Mouse (Mus musculus): ENCODE measurements at regions not wholly inside any gene's neighbourhood (a gene's known extent, or its start where the extent isn't known, plus 50 kb on each side); places are given as distances from the start of the nearest gene placed in this dataset.

DNA sequence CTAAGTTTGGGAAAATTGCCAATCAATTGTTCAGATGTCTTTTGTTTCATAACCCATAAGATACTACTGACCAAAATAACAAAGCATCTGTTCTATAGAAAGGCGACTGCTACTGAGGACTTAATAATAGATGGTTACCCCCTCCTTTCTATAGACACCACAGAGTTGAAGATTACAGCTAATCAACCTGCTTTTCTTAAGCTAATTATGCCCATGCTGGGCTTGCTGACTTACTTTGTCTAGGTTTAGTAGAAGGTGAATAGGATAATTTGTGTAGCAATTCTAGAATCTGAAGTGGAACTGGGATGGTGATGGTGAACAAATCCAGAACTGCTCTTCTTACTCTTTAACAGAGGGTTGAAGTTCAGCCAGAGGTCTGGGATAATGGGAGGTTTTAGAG is 53.8 kb upstream of the Tbx18 start:
- no peak overlapping the region for H3K4me3 ChIP-seq

DNA sequence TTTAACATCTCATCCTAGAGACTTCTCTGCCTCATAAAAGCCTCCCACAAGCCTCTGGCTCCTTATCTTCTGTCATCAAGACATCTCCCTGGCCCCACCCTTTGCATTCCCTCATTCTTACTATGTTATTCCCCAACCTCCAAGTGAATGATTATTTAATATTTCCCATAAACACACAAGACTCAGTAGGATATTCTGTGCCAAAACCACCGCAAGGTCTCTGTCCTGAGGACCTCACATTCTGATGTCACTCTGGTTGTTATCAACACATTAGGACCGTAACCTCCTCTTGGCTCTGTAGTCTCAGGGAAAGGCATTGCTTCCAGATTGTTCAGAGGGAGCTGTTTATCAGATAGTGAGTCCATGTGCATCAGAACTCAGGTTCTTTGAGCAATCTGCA is 80.7 kb upstream of the Tbx18 start:
- peaks cover 3% of the 10 kb centered on the region; the same call in 1 of the 2 replicates for H3K27me3 ChIP-seq (replicated peaks)
- H3K4me3 ChIP-seq: no peak overlapping the region
- no peak for ATAC-seq (ENCODE audit: extremely low read depth, insufficient number of reproducible peaks, low FRiP score, low TSS enrichment)
- H3K4me2 ChIP-seq: no peak overlapping the region
- H3K4me1 ChIP-seq: no peaks in the 10 kb centered on the region
- 41% methylated on average over 2 of the region's 2 CpGs for WGBS
- H3K9me3 ChIP-seq: no peaks in the 10 kb centered on the region
- H3K27ac ChIP-seq (replicated peaks): no peak overlapping the region
- H3K9ac ChIP-seq: no peak overlapping the region
- no peaks in the 10 kb centered on the region for H3K36me3 ChIP-seq

More for the DNA sequence above, 53.8 kb upstream of the Tbx18 start:
- no peak for ATAC-seq (ENCODE audit: extremely low read depth, insufficient number of reproducible peaks, low FRiP score, low TSS enrichment)
- 68% methylated on average over 1 of the region's 1 CpGs for WGBS
- no peaks in the 10 kb centered on the region for H3K27me3 ChIP-seq (replicated peaks)
- H3K4me2 ChIP-seq: no peak overlapping the region
- no peak overlapping the region for H3K9ac ChIP-seq
- no peaks in the 10 kb centered on the region for H3K4me1 ChIP-seq
- H3K27ac ChIP-seq (replicated peaks): no peak overlapping the region
- H3K36me3 ChIP-seq: no peaks in the 10 kb centered on the region
- no peaks in the 10 kb centered on the region for H3K9me3 ChIP-seq

GRCm38 (mm10) chr9:87822276-87822675 is 91.2 kb upstream of the Tbx18 start:
- Histone ChIP-seq H3K4me1 (no peaks in the 10 kb centered on the region), H3K27me3 (replicated peaks) (peaks cover 10% of the 10 kb centered on the region; the same call in 1 of the 2 replicates), H3K27ac (replicated peaks) (no peak overlapping the region), H3K9me3 (no peaks in the 10 kb centered on the region), H3K4me3 (no peak overlapping the region), H3K36me3 (no peaks in the 10 kb centered on the region), H3K4me2 (no peak overlapping the region), H3K9ac (no peak overlapping the region)
- WGBS: 68% methylated on average over 5 of the region's 5 CpGs
- no peak for ATAC-seq (ENCODE audit: extremely low read depth, insufficient number of reproducible peaks, low FRiP score, low TSS enrichment)

DNA sequence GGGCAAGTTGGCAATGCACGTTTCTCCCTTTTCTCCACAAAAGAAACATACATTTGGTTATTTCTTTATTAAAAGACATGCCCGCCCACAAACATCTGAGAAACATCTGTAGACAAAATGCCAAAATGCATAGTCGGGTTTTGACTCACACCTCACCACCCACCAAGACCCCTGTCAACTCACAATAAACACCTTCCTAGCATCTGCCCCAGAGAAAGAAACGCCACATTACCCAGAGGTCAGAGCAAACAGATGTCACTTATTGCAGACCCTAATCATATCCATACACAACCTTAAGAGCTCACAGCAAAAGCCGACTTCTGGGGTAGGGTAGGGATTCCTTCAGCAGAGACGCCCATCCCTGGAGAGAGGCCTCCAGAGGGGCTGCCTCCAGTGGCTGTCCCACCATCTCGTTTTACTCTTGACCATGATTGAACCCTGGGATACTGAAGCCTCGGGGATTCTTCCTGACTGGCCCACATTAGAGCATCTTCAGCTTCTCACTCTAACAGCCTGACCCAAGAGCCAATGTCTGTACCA is 93.7 kb upstream of the Tbx18 start:
- H3K4me2 ChIP-seq: no peak overlapping the region
- H3K27ac ChIP-seq (replicated peaks): no peak overlapping the region
- no peak overlapping the region for H3K9ac ChIP-seq
- H3K27me3 ChIP-seq (replicated peaks): peaks cover 10% of the 10 kb centered on the region; the same call in 1 of the 2 replicates
- H3K9me3 ChIP-seq: no peaks in the 10 kb centered on the region
- ATAC-seq (ENCODE audit: extremely low read depth, insufficient number of reproducible peaks, low FRiP score, low TSS enrichment): no peak
- 60% methylated on average over 8 of the region's 8 CpGs for WGBS
- no peaks in the 10 kb centered on the region for H3K36me3 ChIP-seq
- no peaks in the 10 kb centered on the region for H3K4me1 ChIP-seq
- H3K4me3 ChIP-seq: no peak overlapping the region

DNA sequence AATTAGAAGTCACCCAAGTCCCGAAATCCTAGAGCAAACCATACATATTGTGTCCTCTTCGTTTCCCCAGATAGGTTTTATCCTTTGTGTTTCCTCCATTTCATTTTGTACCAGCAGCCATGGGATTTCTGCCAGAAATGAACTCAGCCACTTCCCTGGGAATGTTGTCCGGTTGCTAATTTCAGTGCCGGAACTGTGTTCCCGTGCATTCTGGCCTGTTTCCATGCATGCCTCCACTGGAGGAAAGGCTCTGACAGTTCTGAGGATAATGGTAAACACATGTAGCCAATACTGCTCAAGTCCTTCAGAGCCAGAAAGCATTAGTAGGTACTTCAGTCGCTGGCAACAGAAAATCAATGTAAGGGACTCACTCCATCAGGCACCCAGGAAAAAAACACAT is 112.8 kb upstream of the Tbx18 start:
- peak overlapping the region; percentile 44; the same call in 1 of the 2 replicates for H3K27ac ChIP-seq (replicated peaks)
- no peak overlapping the region for H3K9ac ChIP-seq
- no peak for ATAC-seq (ENCODE audit: extremely low read depth, insufficient number of reproducible peaks, low FRiP score, low TSS enrichment)
- no peak overlapping the region for H3K4me3 ChIP-seq
- no peaks in the 10 kb centered on the region for H3K36me3 ChIP-seq
- no peak overlapping the region for H3K4me2 ChIP-seq
- no peaks in the 10 kb centered on the region for H3K9me3 ChIP-seq
- 33% methylated on average over 6 of the region's 6 CpGs for WGBS
- peaks cover 41% of the 10 kb centered on the region for H3K27me3 ChIP-seq (replicated peaks)
- H3K4me1 ChIP-seq: 0 out of 2 replicates have a peak, but pooled peaks cover 9% of the 10 kb centered on the region

DNA sequence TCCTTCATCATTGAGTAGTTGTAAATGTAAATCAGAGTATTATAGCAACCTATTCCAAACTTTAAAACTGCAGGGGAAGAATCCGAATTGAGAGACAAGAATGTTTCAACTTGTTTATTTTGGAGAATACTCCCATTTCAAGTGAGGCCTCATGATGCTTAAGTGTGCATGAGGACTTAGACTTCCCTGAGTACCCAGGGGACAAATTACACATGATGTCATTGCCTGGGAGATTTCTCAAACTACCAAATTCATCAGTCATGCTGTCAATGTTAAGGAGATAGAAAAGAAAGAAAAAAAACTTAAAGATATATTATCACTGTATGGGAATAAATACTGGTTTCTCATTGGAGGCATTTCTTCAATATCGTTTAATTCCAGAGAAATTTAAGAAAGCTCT is 113.4 kb upstream of the Tbx18 start:
- Histone ChIP-seq H3K4me1 (0 out of 2 replicates have a peak, but pooled peaks cover 12% of the 10 kb centered on the region), H3K27me3 (replicated peaks) (peaks cover 41% of the 10 kb centered on the region), H3K36me3 (no peaks in the 10 kb centered on the region), H3K27ac (replicated peaks) (no peak overlapping the region), H3K9ac (no peak overlapping the region), H3K4me2 (no peak overlapping the region), H3K9me3 (no peaks in the 10 kb centered on the region), H3K4me3 (no peak overlapping the region)
- ATAC-seq (ENCODE audit: extremely low read depth, insufficient number of reproducible peaks, low FRiP score, low TSS enrichment): no peak
- WGBS: 61% methylated on average over 2 of the region's 2 CpGs

GRCm38 (mm10) chr9:87848882-87849281 is 117.8 kb upstream of the Tbx18 start:
- 36% methylated on average over 5 of the region's 5 CpGs for WGBS
- no peak overlapping the region for H3K4me2 ChIP-seq
- no peak for ATAC-seq (ENCODE audit: extremely low read depth, insufficient number of reproducible peaks, low FRiP score, low TSS enrichment)

DNA sequence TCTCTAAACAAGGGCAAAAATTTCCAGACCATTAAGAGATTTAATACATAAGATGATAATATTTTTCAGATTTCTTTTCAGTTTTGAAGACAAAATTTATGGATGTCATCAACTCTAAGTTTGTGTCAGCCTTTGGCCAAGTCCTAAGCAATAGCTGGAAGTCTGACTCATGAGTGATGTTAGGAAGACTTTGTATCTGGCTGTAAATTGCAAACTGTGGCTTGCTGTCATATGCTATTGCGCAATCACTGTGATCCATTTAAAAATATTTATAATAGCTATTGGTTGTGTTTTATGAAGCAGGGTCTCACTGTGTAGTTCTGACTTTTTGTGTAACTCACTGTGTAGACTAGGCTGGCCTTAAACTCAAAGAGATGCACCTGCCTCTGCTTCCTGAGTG is 119.1 kb upstream of the Tbx18 start:
- no peak overlapping the region for H3K4me3 ChIP-seq
- H3K4me1 ChIP-seq: 0 out of 2 replicates have a peak, but pooled peaks cover 7% of the 10 kb centered on the region
- 84% methylated on average over 1 of the region's 1 CpGs for WGBS
- no peak overlapping the region for H3K4me2 ChIP-seq
- no peak overlapping the region for H3K9ac ChIP-seq
- H3K27ac ChIP-seq (replicated peaks): no peak overlapping the region
- ATAC-seq (ENCODE audit: extremely low read depth, insufficient number of reproducible peaks, low FRiP score, low TSS enrichment): no peak
- no peaks in the 10 kb centered on the region for H3K9me3 ChIP-seq
- H3K36me3 ChIP-seq: no peaks in the 10 kb centered on the region
- H3K27me3 ChIP-seq (replicated peaks): peaks cover 67% of the 10 kb centered on the region

More at GRCm38 (mm10) chr9:87848882-87849281, 117.8 kb upstream of the Tbx18 start:
- 0 out of 2 replicates have a peak, but pooled peaks cover 8% of the 10 kb centered on the region for H3K4me1 ChIP-seq
- no peaks in the 10 kb centered on the region for H3K9me3 ChIP-seq
- H3K36me3 ChIP-seq: no peaks in the 10 kb centered on the region
- H3K27ac ChIP-seq (replicated peaks): no peak overlapping the region
- peaks cover 61% of the 10 kb centered on the region for H3K27me3 ChIP-seq (replicated peaks)
- no peak overlapping the region for H3K9ac ChIP-seq
- H3K4me3 ChIP-seq: no peak overlapping the region

DNA sequence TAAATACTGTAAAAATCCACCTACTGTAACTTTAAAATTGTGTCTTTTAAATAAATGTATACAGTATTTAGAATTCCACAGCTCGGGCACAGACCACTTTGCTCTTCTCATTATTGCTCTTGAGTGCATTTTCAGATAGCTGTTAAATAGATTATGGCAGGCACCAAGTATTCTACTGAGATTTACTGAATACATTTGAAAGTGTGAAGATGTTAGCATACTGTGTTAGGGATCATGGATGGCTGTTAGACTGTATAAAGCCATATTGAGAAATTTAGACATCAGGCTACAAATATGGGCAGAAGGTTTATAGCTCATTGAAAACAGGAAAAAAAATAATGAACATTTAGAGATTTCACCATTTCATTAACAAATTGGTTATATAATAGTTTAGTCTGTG is 130.5 kb upstream of the Tbx18 start:
- H3K4me3 ChIP-seq: no peak overlapping the region
- H3K27ac ChIP-seq (replicated peaks): no peak overlapping the region
- 71% methylated on average over 1 of the region's 1 CpGs for WGBS
- H3K4me2 ChIP-seq: no peak overlapping the region
- no peak for ATAC-seq (ENCODE audit: extremely low read depth, insufficient number of reproducible peaks, low FRiP score, low TSS enrichment)
- no peak overlapping the region for H3K9ac ChIP-seq
- H3K36me3 ChIP-seq: no peaks in the 10 kb centered on the region
- H3K9me3 ChIP-seq: 0 out of 2 replicates have a peak, but pooled peaks cover 4% of the 10 kb centered on the region
- H3K4me1 ChIP-seq: no peaks in the 10 kb centered on the region
- peaks cover 58% of the 10 kb centered on the region for H3K27me3 ChIP-seq (replicated peaks)

- 76% methylated on average over 6 of the region's 6 CpGs for WGBS
Measured at GRCm38 (mm10) chr9:87865236-87865635, 134.2 kb upstream of the Tbx18 start.

GRCm38 (mm10) chr9:87872384-87872905 is 141.4 kb upstream of the Tbx18 start:
- Histone ChIP-seq H3K4me1 (no peaks in the 10 kb centered on the region), H3K9ac (no peak overlapping the region), H3K4me3 (no peak overlapping the region), H3K27me3 (replicated peaks) (peaks cover 25% of the 10 kb centered on the region), H3K4me2 (no peak overlapping the region), H3K9me3 (no peaks in the 10 kb centered on the region), H3K36me3 (no peaks in the 10 kb centered on the region), H3K27ac (replicated peaks) (no peak overlapping the region)
- ATAC-seq (ENCODE audit: extremely low read depth, insufficient number of reproducible peaks, low FRiP score, low TSS enrichment): no peak
- 75% methylated on average over 6 of the region's 6 CpGs for WGBS

More at GRCm38 (mm10) chr9:87865236-87865635, 134.2 kb upstream of the Tbx18 start:
- Histone ChIP-seq H3K27me3 (replicated peaks) (peaks cover 46% of the 10 kb centered on the region), H3K4me3 (no peak overlapping the region), H3K9ac (no peak overlapping the region), H3K9me3 (0 out of 2 replicates have a peak, but pooled peaks cover 4% of the 10 kb centered on the region), H3K27ac (replicated peaks) (no peak overlapping the region), H3K4me2 (no peak overlapping the region), H3K4me1 (no peaks in the 10 kb centered on the region), H3K36me3 (no peaks in the 10 kb centered on the region)
- no peak for ATAC-seq (ENCODE audit: extremely low read depth, insufficient number of reproducible peaks, low FRiP score, low TSS enrichment)

DNA sequence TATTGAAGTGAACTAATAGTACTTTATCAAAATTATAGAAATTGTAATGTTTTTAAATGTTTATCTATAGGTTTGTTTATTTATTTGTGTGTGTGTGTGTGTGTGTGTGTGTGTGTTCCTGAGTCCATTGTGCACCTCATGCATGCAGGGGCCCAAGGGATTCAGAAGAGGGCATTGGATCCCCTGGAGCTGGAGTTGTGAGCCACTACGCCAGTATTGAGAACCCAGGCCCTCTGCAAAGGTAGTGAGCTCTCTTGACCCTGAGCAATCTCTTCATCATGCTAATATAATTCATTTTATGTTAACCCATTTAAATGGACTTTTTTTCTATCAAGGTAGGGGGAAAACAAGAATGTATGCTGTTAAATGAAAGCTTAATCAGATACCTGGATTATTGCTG is 151.5 kb upstream of the Tbx18 start:
- Histone ChIP-seq H3K9ac (no peak overlapping the region), H3K36me3 (no peaks in the 10 kb centered on the region), H3K9me3 (peaks cover 5% of the 10 kb centered on the region; the same call in 1 of the 2 replicates), H3K4me1 (no peaks in the 10 kb centered on the region), H3K4me3 (no peak overlapping the region), H3K4me2 (no peak overlapping the region), H3K27me3 (replicated peaks) (peaks cover 5% of the 10 kb centered on the region; the same call in 1 of the 2 replicates), H3K27ac (replicated peaks) (no peak overlapping the region)
- 71% methylated on average over 1 of the region's 1 CpGs for WGBS
- no peak for ATAC-seq (ENCODE audit: extremely low read depth, insufficient number of reproducible peaks, low FRiP score, low TSS enrichment)

Data from heart, embryonic 13.5 days (tissue).